Mouse (Mus musculus): ENCODE results near the gene Kdelr3. TPM values are rescaled to one million over a fixed set of nuclear protein-coding genes. Genes with fewer than 3 reads are reported as not detected.

The Kdelr3 gene
- total RNA-seq (2014; rRNA removed; ENCODE audit: low replicate concordance) (51.4 and 54.0 TPM in 2 replicates), polyA plus RNA-seq (2015; fragmentation: Nextera tagmentation; extraction: Ambion mirVana) (48.3 and 50.1 TPM in 2 replicates)

GRCm38 (mm10) chr15:79516171-79517096 is at the start of gene Kdelr3:
Gene Kdelr3 (plus strand): TSS chr15:79516411.
- Histone ChIP-seq H3K27ac (ENCODE audit: low read depth) (peak within 1 kb of the TSS; percentile 76), H3K4me1 (ENCODE audit: control insufficient read depth, insufficient read depth) (peaks cover 19% of the 10 kb centered on the region), H3K9me3 (replicated peaks; ENCODE audit: control insufficient read depth, low read length) (no peaks in the 10 kb centered on the region), H3K27me3 (ENCODE audit: control insufficient read depth, insufficient read depth, low read length) (peaks cover 17% of the 10 kb centered on the region; the same call in 1 of the 2 replicates), H3K4me2 (ENCODE audit: low read depth, low read length) (peak within 1 kb of the TSS; percentile 89), H3K36me3 (replicated peaks; ENCODE audit: control insufficient read depth, insufficient read depth, low read length) (no peaks in the 10 kb centered on the region; the same call in 1 of the 2 replicates), H3K9ac (replicated peaks; ENCODE audit: low read depth, low read length) (peak within 1 kb of the TSS; percentile 74), H3K4me3 (ENCODE audit: low read depth, low read length) (peak within 1 kb of the TSS; percentile 58)
- peak; percentile 81 for DNase-seq (ENCODE audit: low spot score)
- TF ChIP-seq EP300 (IDR thresholded peaks at IDR 0.05; ENCODE audit: low read depth) (no peak), CTCF (IDR thresholded peaks at IDR 0.05; ENCODE audit: low read depth) (no peak)
- WGBS: under 1% methylated on average over 71 of the region's 71 CpGs
- peak; percentile 83 for ATAC-seq (ENCODE audit: insufficient read depth, low read depth)

GRCm38 (mm10) chr15:79466601-79467286 is 49.5 kb upstream of the Kdelr3 start:
- ATAC-seq (ENCODE audit: insufficient read depth, low read depth): peak; percentile 83
- H3K27me3 ChIP-seq (ENCODE audit: control insufficient read depth, insufficient read depth, low read length): no peaks in the 10 kb centered on the region
- H3K36me3 ChIP-seq (replicated peaks; ENCODE audit: control insufficient read depth, insufficient read depth, low read length): no peaks in the 10 kb centered on the region
- H3K4me1 ChIP-seq (ENCODE audit: control insufficient read depth, insufficient read depth): no peaks in the 10 kb centered on the region
- no peak overlapping the region for H3K4me3 ChIP-seq (ENCODE audit: low read depth, low read length)
- no peak overlapping the region for H3K4me2 ChIP-seq (ENCODE audit: low read depth, low read length)
- no peak overlapping the region for H3K9ac ChIP-seq (replicated peaks; ENCODE audit: low read depth, low read length)
- WGBS: 4% methylated on average over 18 of the region's 18 CpGs
- TF ChIP-seq EP300 (IDR thresholded peaks at IDR 0.05; ENCODE audit: low read depth): no peak
- peak; percentile 98 for TF ChIP-seq CTCF (IDR thresholded peaks at IDR 0.05; ENCODE audit: low read depth)
- DNase-seq (ENCODE audit: low spot score): peak; percentile 73
- 0 out of 2 replicates have a peak, but pooled peaks cover 5% of the 10 kb centered on the region for H3K9me3 ChIP-seq (replicated peaks; ENCODE audit: control insufficient read depth, low read length)
- no peak overlapping the region for H3K27ac ChIP-seq (ENCODE audit: low read depth)

DNA sequence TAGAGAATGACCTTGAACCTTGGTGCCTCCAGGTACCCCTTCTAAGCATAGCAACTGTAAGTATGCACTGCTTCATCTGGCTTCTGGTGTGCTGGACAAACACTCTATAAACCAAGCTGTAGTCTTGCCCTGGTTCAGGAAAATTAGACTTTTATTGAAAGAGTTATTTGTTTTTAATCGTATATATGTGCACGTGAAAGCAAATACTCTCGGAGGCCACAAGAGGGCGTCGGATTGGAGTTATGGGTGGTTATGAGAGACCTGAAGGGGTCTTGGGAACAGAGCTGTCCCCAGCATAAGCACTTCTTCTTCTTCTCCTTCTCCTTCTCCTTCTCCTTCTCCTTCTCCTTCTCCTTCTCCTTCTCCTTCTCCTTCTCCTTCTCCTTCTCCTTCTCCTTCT is 46.6 kb upstream of the Kdelr3 start:
- Histone ChIP-seq H3K9me3 (replicated peaks; ENCODE audit: control insufficient read depth, low read length) (peaks cover 5% of the 10 kb centered on the region; the same call in 1 of the 2 replicates), H3K27ac (ENCODE audit: low read depth) (no peak overlapping the region), H3K27me3 (ENCODE audit: control insufficient read depth, insufficient read depth, low read length) (no peaks in the 10 kb centered on the region), H3K4me3 (ENCODE audit: low read depth, low read length) (no peak overlapping the region), H3K4me2 (ENCODE audit: low read depth, low read length) (no peak overlapping the region), H3K36me3 (replicated peaks; ENCODE audit: control insufficient read depth, insufficient read depth, low read length) (no peaks in the 10 kb centered on the region), H3K9ac (replicated peaks; ENCODE audit: low read depth, low read length) (no peak overlapping the region), H3K4me1 (ENCODE audit: control insufficient read depth, insufficient read depth) (no peaks in the 10 kb centered on the region)
- no peak for ATAC-seq (ENCODE audit: insufficient read depth, low read depth)
- TF ChIP-seq EP300 (IDR thresholded peaks at IDR 0.05; ENCODE audit: low read depth): no peak
- TF ChIP-seq CTCF (IDR thresholded peaks at IDR 0.05; ENCODE audit: low read depth): no peak
- no peak for DNase-seq (ENCODE audit: low spot score)
- 63% methylated on average over 5 of the region's 5 CpGs for WGBS

DNA sequence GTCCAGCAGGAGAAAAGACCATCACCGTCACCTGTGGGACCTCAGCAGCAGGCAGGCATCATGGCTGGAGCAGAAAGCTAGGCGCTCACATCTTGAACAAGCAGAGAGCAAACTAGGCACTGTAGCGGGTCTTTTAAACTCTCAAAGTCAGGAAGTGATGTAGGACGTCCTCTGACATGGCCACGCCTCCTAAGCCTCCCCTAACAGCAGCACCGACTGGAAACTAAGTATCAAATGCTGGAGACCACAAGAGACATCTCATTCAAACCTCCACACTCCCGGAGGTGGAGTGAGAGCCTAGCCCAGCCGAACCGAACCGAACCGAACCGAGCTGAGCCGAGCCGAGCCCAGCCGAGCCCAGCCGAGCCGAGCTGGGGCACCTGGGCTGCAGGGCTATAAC is 45.6 kb upstream of the Kdelr3 start:
- H3K9ac ChIP-seq (replicated peaks; ENCODE audit: low read depth, low read length): no peak overlapping the region
- no peak overlapping the region for H3K27ac ChIP-seq (ENCODE audit: low read depth)
- 22% methylated on average over 17 of the region's 17 CpGs for WGBS
- no peaks in the 10 kb centered on the region for H3K4me1 ChIP-seq (ENCODE audit: control insufficient read depth, insufficient read depth)
- no peak for DNase-seq (ENCODE audit: low spot score)
- no peaks in the 10 kb centered on the region for H3K36me3 ChIP-seq (replicated peaks; ENCODE audit: control insufficient read depth, insufficient read depth, low read length)
- no peak for ATAC-seq (ENCODE audit: insufficient read depth, low read depth)
- H3K27me3 ChIP-seq (ENCODE audit: control insufficient read depth, insufficient read depth, low read length): no peaks in the 10 kb centered on the region
- no peak overlapping the region for H3K4me3 ChIP-seq (ENCODE audit: low read depth, low read length)
- TF ChIP-seq EP300 (IDR thresholded peaks at IDR 0.05; ENCODE audit: low read depth): no peak
- TF ChIP-seq CTCF (IDR thresholded peaks at IDR 0.05; ENCODE audit: low read depth): no peak
- H3K4me2 ChIP-seq (ENCODE audit: low read depth, low read length): peak overlapping the region; percentile 16; the same call in 1 of the 2 replicates
- H3K9me3 ChIP-seq (replicated peaks; ENCODE audit: control insufficient read depth, low read length): peaks cover 5% of the 10 kb centered on the region; the same call in 1 of the 2 replicates

DNA sequence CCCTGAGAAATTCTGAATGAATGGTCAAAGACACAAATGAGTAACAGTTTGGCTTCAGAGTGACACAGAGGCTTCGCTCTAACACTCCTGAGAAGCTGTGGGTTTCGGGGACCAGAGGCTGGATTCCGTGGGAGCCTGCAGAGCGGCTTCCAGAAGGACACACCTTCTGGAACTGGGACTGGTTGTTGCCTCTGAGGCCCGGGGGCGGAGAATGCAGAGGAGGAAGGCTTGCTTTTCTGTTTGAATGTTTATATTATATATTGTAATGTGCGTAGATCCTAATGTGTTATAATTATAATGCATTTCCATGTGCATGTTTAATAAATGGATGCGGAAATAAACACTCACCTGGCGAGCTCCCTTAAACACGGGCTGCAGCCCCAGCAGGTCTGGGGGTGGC is 45.1 kb upstream of the Kdelr3 start:
- H3K4me1 ChIP-seq (ENCODE audit: control insufficient read depth, insufficient read depth): no peaks in the 10 kb centered on the region
- no peak overlapping the region for H3K9ac ChIP-seq (replicated peaks; ENCODE audit: low read depth, low read length)
- H3K4me3 ChIP-seq (ENCODE audit: low read depth, low read length): no peak overlapping the region
- H3K27me3 ChIP-seq (ENCODE audit: control insufficient read depth, insufficient read depth, low read length): no peaks in the 10 kb centered on the region
- no peak for TF ChIP-seq CTCF (IDR thresholded peaks at IDR 0.05; ENCODE audit: low read depth)
- H3K4me2 ChIP-seq (ENCODE audit: low read depth, low read length): no peak overlapping the region
- no peak for ATAC-seq (ENCODE audit: insufficient read depth, low read depth)
- H3K36me3 ChIP-seq (replicated peaks; ENCODE audit: control insufficient read depth, insufficient read depth, low read length): no peaks in the 10 kb centered on the region
- WGBS: 54% methylated on average over 10 of the region's 10 CpGs
- no peak for DNase-seq (ENCODE audit: low spot score)
- peaks cover 5% of the 10 kb centered on the region; the same call in 1 of the 2 replicates for H3K9me3 ChIP-seq (replicated peaks; ENCODE audit: control insufficient read depth, low read length)
- H3K27ac ChIP-seq (ENCODE audit: low read depth): no peak overlapping the region
